Mouse (Mus musculus): ENCODE results near the gene Iqub.

Iqub gene

GRCm38 (mm10) chr6:24470571-24471132, 44.2 kb downstream of the Iqub start:
- no peak for DNase-seq (ENCODE audit: low read depth in 2 of 2, low spot score in 2 of 2)

DNA sequence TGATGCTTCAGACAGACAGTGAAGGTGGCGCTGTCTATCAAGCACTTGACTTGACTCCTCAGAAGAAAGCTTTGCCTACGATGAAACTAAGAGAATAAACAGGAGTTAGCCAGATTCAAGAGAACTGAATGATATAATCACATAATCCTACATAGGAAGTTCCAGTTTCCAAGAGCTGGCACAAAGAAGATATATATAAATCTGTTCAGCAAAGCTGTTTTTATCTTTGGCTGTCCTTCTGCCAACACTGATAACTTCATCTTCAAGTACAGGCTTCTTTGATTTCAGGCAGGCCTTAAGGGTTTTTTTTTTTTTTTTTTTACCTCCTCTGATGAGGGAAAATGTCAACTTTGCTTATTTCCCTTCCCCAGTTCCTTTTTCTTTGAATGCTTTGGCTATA, 44.7 kb downstream of the Iqub start:
- DNase-seq (ENCODE audit: low read depth in 2 of 2, low spot score in 2 of 2), result no peak

GRCm38 (mm10) chr6:24456097-24456496, 58.8 kb downstream of the Iqub start:
- DNase-seq (ENCODE audit: low read depth in 2 of 2, low spot score in 2 of 2), result no peak

- DNase-seq (ENCODE audit: low read depth in 2 of 2, low spot score in 2 of 2), result no peak
These were observed 63.6 kb downstream of the Iqub start for GRCm38 (mm10) chr6:24451026-24451821.

DNA sequence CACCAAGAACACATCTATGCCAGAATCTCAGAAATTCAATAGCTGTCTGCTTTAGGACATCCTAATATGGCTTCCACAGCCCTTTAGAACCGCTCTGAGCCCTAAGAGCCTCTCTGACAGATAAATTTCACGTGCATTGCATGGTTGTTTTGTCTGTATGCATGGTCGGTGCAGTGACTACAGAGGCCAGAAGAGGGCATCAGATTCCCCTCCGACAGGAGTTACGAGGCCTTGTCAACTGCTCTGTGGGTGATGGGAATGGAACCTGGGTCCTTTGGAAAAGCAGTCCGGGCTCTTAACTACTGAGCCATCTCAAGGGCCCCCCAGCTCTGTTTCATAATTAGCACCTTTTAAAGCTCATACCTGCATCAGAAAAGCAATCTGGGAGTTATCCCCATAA, 64.6 kb downstream of the Iqub start:
- no peak for DNase-seq (ENCODE audit: low read depth in 2 of 2, low spot score in 2 of 2)

DNA sequence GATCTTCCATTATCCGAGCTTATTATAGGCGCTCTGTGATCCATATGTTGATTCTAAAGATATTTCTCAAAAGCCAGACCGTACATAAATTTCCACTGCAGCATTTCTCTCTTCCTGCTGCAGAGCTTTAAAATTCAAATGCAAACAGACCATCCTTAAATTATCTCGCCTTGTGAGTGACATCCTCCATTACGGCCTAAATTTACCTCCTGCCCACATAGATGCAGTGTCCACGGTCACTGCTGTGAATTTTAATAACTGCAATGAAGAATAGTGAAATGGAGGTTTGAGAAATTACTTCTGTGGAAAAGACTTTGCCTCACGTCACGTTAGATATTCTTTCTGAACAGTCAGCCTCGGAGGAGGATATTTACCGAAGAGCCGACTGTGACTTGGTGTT, 98.8 kb downstream of the Iqub start:
- DNase-seq (ENCODE audit: low read depth in 2 of 2, low spot score in 2 of 2), result no peak

- no peak for DNase-seq (ENCODE audit: low read depth in 2 of 2, low spot score in 2 of 2)
These were observed 99.4 kb downstream of the Iqub start for GRCm38 (mm10) chr6:24415500-24415899.

- DNase-seq (ENCODE audit: low read depth in 2 of 2, low spot score in 2 of 2), result no peak
These were observed 106.1 kb downstream of the Iqub start for GRCm38 (mm10) chr6:24408573-24409427.

GRCm38 (mm10) chr6:24407743-24408142, 107.1 kb downstream of the Iqub start:
- DNase-seq (ENCODE audit: low read depth in 2 of 2, low spot score in 2 of 2), result no peak

DNA sequence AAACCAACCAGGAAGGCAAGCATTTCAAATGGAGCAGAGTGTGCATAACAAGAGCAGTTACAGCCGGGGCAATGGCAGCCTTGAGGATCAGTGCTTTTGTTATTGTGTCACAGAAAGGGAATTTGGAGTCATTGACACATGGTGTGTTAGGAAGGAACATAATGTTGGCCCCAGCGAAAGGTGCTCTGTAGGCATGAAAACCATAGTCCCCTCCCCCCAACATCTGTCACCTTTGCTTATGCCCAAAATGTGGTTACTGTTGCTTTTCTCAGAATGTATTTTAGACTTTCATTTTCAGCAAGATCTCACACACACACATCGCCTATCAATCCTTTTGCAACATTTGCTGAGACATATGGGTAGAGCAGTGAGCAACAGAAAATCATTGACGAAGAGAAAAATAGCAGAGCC, 117.6 kb downstream of the Iqub start:
- no peak for DNase-seq (ENCODE audit: low read depth in 2 of 2, low spot score in 2 of 2)

Measured in CD8-positive naive resting alpha-beta T cell, adult 2 months (primary cell).